Mouse (Mus musculus): ENCODE measurements at regions not wholly inside any gene's neighbourhood (a gene's known extent, or its start where the extent isn't known, plus 50 kb on each side); places are given as distances from the start of the nearest gene placed in this dataset.

DNA sequence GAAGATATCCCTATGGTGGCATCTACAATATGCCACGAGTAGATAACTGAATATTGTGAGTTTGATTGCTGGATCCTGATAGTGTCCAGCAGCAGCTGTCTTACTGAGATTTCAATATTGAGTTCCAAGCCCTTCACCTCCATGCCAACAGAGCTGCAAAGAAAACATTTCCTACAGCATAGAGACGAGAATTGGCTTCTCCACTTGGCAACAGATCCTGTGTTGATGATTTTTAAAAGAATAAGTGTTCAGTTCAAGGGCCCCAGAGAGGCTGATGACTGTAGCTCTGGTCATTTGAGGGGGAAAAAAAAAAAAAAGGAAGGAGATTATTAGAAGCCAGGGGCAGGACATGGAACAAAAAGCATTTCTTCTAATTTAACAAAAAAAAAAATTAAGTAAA, 284.7 kb downstream of the Efnb2 start:
- no peaks in the 10 kb centered on the region; the same call in 1 of the 2 replicates for H3K27me3 ChIP-seq (replicated peaks)
- no peak for ATAC-seq (replicated peaks)
- H3K9me3 ChIP-seq: no peaks in the 10 kb centered on the region
- WGBS: 59% methylated on average over 2 of the region's 2 CpGs
- H3K4me1 ChIP-seq: peaks cover 6% of the 10 kb centered on the region; the same call in 1 of the 2 replicates
- no peak overlapping the region for H3K9ac ChIP-seq
- H3K36me3 ChIP-seq (replicated peaks): no peaks in the 10 kb centered on the region
- no peak overlapping the region for H3K27ac ChIP-seq
- H3K4me2 ChIP-seq: no peak overlapping the region
- no peak overlapping the region for H3K4me3 ChIP-seq

DNA sequence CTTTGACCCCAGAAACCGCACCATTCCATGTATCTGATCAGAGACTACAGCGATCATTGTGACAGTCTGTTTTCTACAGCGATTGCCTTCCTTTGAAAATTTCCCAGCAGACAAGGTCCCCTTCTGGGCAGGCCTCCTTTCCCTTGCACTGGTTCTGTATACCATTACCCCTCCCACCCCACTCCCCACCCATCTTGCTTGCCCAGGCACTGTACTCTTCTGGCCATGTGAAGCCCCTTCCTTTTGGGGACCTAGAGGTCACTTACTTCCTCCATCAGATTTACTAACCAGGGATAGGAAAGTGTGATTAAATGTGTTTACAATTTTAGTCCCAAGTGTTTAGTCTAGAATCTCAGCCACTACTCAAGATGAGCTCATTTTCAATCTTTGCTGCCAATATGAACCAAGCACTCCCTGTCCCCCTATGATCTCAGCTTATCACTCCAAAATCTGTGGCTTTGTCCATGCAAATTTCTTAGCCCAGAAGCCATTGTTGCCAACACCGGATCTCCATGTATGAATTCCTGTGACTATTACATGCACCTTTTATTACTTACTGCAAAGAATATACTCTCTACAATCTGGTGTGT, 293.7 kb downstream of the Efnb2 start:
- Histone ChIP-seq H3K9me3 (no peaks in the 10 kb centered on the region), H3K27ac (no peak overlapping the region), H3K4me1 (no peaks in the 10 kb centered on the region), H3K4me3 (no peak overlapping the region), H3K9ac (no peak overlapping the region), H3K36me3 (replicated peaks) (no peaks in the 10 kb centered on the region), H3K4me2 (no peak overlapping the region), H3K27me3 (replicated peaks) (no peaks in the 10 kb centered on the region)
- ATAC-seq (replicated peaks): no peak
- WGBS: 84% methylated on average over 4 of the region's 4 CpGs

DNA sequence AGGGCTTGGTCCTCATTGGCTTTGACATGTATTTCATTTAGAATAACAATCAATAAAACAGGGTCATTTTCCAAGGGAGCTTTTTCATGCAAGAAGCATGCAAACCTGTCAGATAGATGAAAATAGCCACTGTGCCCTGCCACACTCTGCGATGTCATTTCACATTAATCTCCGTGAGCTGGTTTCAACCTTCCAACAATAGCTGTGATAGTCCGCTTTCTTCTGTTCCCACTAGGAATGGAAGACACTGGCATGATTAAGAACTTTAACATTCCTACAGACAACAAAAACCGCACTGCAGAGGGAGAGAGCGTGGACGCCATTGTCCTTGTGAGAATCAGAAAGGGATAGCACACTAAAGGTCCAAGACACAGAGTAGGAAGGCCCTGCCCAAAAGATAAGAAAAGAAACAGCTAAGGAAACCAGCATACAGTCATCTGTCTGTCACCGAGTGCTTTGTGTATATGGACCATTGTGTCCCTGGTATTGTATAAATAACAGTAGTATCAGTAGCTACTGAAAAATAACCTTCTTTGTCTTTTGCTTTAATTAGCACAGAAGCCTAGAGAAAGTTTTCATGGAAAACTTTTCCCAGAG, 299.0 kb downstream of the Efnb2 start:
- Histone ChIP-seq H3K27me3 (replicated peaks) (no peaks in the 10 kb centered on the region), H3K36me3 (replicated peaks) (no peaks in the 10 kb centered on the region), H3K4me2 (no peak overlapping the region), H3K9ac (no peak overlapping the region), H3K9me3 (no peaks in the 10 kb centered on the region), H3K4me1 (no peaks in the 10 kb centered on the region), H3K27ac (no peak overlapping the region), H3K4me3 (no peak overlapping the region)
- no peak for ATAC-seq (replicated peaks)
- 45% methylated on average over 7 of the region's 7 CpGs for WGBS

DNA sequence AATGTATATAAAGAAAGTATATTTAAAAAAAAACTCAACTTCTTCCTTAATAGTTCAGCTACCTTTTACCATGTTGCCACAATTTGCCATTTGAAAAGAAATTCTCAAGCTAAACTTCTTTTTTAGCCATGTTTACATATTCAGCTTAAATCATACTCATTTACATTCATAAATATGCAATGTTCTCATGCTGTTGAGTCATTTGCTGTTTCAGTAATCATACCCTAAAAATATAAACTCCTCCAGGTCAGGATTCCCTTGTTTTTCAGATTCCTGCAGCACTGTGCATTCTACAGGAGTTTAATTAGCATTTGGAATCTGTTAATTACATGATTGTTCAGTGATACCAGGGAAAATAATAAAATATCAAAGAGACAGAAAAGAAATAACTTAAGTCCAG, 300.5 kb downstream of the Efnb2 start:
- no peaks in the 10 kb centered on the region for H3K36me3 ChIP-seq (replicated peaks)
- H3K9me3 ChIP-seq: no peaks in the 10 kb centered on the region
- no peak overlapping the region for H3K4me2 ChIP-seq
- H3K4me1 ChIP-seq: no peaks in the 10 kb centered on the region
- H3K27ac ChIP-seq: no peak overlapping the region
- ATAC-seq (replicated peaks): no peak
- H3K9ac ChIP-seq: no peak overlapping the region
- no peaks in the 10 kb centered on the region for H3K27me3 ChIP-seq (replicated peaks)
- H3K4me3 ChIP-seq: no peak overlapping the region

DNA sequence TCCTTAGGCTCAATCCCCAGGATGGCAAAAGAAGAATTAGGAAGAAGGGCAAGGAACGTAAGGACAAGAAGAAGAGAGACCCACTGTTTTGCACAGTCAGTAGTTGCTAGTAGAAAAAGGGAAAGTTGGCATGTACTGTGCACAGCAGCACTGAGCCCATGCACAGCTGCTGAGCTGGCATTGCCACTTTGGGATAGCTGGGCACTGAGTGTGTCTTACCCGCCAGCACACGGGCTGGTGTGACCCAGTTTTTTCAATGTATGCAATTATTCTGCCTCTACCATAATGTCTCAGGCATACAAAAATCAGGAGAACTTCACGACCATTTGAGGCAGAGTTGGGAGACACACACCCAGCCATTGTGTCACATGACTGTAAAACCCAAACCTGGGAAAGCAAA, 306.1 kb downstream of the Efnb2 start:
- Histone ChIP-seq H3K27ac (no peak overlapping the region), H3K4me3 (no peak overlapping the region), H3K4me1 (no peaks in the 10 kb centered on the region), H3K9ac (no peak overlapping the region), H3K4me2 (no peak overlapping the region), H3K27me3 (replicated peaks) (no peaks in the 10 kb centered on the region), H3K9me3 (no peaks in the 10 kb centered on the region), H3K36me3 (replicated peaks) (no peaks in the 10 kb centered on the region)
- ATAC-seq (replicated peaks): no peak
- 83% methylated on average over 4 of the region's 4 CpGs for WGBS

DNA sequence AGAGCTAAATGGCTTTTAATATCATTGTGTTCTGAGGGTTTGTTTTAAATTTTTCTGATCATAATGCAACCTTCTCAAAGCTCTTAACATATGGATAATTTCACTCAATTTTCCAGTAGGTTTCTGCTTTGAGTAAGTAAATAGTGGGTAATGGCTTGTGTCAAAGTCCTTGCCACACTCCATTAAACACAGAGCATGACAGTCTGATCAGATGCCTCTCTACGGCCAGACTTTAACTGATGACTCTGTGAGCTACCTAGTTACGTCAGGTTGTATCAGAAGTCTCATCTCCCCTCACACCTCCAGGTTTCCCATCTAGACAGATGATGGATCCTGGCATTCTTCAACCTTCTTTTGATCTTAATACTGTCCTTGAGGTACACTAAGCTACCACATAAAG, 316.4 kb downstream of the Efnb2 start:
- Histone ChIP-seq H3K36me3 (replicated peaks) (no peaks in the 10 kb centered on the region), H3K4me2 (no peak overlapping the region)
- 69% methylated on average over 2 of the region's 2 CpGs for WGBS

DNA sequence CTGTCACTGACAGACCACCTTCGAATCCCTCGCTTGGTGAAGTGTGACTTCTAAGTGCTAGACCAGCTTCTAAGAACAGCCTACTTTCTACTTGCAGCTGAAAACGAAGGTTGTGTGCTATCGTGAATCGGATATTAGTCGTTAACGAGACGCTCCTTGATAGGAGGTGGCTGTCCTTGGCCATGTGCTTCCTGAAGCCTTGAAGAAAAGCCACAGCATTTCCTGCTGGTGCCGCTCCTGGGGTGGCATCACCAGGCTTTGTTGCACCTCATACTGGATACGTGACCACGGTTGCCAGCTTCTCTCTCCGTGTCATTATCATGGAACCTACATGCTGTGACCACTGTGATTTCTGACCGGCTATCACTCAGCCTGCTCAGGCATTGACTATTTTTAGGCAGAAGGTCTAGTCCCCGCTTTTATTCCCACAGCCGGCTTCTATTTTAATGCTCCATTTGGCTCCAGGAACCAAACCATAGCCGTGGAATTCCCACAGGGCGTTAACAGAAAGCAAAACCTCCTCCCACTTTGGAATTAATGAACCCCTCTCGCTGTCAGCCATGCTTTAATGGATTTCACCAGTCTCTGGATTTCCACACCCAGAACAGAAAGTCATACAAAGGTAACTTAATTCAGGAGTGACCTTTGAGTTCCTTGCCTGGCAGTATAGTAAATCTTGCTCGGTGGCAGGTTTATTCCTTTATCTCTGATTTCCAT, 325.6 kb downstream of the Efnb2 start:
- Histone ChIP-seq H3K9ac (no peak overlapping the region), H3K4me1 (peaks cover 7% of the 10 kb centered on the region), H3K27ac (no peak overlapping the region), H3K4me2 (no peak overlapping the region), H3K9me3 (no peaks in the 10 kb centered on the region), H3K36me3 (replicated peaks) (no peaks in the 10 kb centered on the region), H3K4me3 (no peak overlapping the region), H3K27me3 (replicated peaks) (no peaks in the 10 kb centered on the region)
- no peak for ATAC-seq (replicated peaks)
- WGBS: 58% methylated on average over 19 of the region's 19 CpGs

More for the DNA sequence above, 316.4 kb downstream of the Efnb2 start:
- H3K9ac ChIP-seq: no peak overlapping the region
- no peak for ATAC-seq (replicated peaks)
- no peaks in the 10 kb centered on the region for H3K4me1 ChIP-seq
- H3K9me3 ChIP-seq: no peaks in the 10 kb centered on the region
- H3K4me3 ChIP-seq: no peak overlapping the region
- no peak overlapping the region for H3K27ac ChIP-seq
- H3K27me3 ChIP-seq (replicated peaks): no peaks in the 10 kb centered on the region

DNA sequence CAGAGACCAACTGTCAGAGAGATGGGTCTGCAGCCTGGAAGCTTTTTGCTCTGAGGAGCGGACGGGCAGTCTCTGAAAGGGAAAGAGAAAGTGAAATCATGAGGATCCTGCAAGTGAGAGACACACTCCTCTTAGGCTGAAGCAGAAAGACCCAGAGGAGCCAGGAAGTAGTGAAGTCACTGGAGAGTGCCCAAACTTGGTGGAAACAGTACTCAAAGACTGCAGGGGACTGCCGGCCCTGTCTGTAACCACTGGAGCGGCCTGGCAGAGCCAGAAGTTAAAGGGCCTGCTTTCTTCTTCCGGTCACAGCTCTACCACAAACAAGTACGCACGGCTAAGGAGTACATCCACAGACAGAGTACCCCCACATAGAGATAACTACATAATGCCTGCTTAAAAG, 326.5 kb downstream of the Efnb2 start:
- H3K9ac ChIP-seq: no peak overlapping the region
- no peak for ATAC-seq (replicated peaks)
- H3K27me3 ChIP-seq (replicated peaks): no peaks in the 10 kb centered on the region
- H3K4me3 ChIP-seq: no peak overlapping the region
- H3K4me1 ChIP-seq: peaks cover 7% of the 10 kb centered on the region
- no peak overlapping the region for H3K4me2 ChIP-seq
- H3K9me3 ChIP-seq: no peaks in the 10 kb centered on the region
- H3K27ac ChIP-seq: no peak overlapping the region
- H3K36me3 ChIP-seq (replicated peaks): no peaks in the 10 kb centered on the region
- 68% methylated on average over 7 of the region's 7 CpGs for WGBS

DNA sequence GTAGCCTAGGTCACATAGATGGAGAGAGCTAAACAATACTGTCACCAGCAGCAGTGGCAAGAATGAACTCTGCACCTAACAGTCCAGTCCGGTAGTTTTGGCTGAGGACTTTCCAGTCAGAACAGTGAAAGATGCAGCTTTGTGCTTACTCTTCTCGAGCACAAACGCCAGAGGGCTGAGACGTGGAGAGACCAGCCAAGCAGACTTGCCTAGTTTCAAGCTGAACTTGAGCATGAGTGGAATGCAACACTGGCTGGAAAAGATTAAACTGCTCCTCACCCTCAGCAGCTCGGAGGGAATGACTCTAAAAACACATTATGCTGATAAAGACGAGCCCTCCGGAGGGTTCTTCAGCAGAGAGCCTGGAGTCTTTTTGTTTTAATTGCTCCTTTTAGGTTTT, 329.8 kb downstream of the Efnb2 start:
- Histone ChIP-seq H3K36me3 (replicated peaks) (no peaks in the 10 kb centered on the region), H3K9ac (no peak overlapping the region), H3K27ac (no peak overlapping the region), H3K4me2 (no peak overlapping the region), H3K4me3 (no peak overlapping the region), H3K27me3 (replicated peaks) (no peaks in the 10 kb centered on the region), H3K4me1 (peaks cover 7% of the 10 kb centered on the region), H3K9me3 (no peaks in the 10 kb centered on the region)
- ATAC-seq (replicated peaks): no peak
- WGBS: 62% methylated on average over 7 of the region's 7 CpGs

DNA sequence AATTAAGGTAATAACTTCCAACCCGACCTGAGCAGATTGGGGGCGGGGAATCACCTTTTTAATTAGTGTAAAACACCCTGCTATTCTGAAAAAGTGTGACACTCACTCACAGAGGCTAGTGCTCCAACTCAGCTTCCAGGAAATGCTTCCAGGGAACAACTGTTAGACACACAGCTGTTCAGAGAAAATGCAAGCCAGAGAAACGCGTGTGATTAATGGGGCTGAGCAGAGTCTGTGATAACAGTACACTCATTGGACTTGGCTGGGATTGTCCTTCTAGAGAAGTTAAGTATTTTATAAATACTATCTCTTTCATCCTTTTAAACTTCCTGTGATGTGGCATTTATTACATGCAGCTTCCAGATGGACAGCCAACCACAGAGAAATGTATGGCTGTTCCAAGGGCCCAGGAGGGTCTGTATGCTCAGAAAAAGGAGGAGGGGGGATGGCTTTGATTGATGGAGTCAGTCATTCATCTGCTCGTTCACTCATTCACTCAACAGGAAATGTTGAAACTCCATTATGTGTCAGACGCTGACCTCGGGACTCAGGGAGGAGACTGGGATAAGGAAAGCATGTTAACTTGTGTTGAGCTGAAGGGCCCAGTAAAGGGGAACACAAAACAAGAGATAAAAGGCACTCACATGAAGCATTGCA, 332.9 kb downstream of the Efnb2 start:
- no peak overlapping the region for H3K9ac ChIP-seq
- ATAC-seq (replicated peaks): no peak

DNA sequence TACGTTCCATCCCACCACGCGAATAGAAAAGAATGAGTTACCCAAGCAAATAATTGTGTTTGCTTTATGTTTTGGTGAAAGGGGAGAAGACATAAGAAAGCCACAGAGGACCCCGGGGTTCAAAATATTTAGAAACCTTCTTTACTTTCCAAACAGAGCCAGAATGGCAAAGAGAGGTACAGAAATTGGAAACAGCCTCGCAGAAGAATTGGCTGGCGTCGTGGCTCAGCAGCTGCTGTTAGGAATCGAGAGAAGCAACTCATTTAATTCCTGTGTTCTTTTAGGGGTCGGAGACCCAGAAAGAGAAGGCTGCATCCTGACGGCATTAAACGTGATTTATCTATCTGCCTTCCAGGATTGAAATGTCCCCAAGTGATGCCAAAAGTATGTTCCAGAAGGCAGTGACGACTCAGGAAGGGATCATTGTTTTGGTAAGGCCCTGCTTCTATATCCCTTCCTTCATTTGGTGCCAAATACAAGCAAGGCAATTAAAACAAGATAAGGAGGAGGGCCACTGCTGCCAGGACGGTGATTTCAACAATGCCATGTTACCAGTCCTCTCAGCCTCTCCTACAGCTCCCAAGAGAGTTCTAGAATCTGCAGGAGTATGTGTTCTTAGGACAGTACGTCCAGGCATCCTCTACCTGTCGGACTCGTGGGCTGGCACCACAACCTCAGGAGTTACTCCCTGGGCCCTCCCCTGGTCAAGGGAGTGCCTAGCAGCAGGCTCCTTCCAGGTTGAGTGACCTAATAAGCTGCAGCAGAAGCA, 334.8 kb downstream of the Efnb2 start:
- no peak for ATAC-seq (replicated peaks)
- H3K4me3 ChIP-seq: no peak overlapping the region
- WGBS: 68% methylated on average over 16 of the region's 16 CpGs

More for the DNA sequence above, 332.9 kb downstream of the Efnb2 start:
- Histone ChIP-seq H3K4me3 (no peak overlapping the region), H3K4me1 (no peaks in the 10 kb centered on the region), H3K36me3 (replicated peaks) (no peaks in the 10 kb centered on the region), H3K9me3 (no peaks in the 10 kb centered on the region), H3K27me3 (replicated peaks) (no peaks in the 10 kb centered on the region), H3K27ac (no peak overlapping the region), H3K4me2 (no peak overlapping the region)
- 50% methylated on average over 7 of the region's 7 CpGs for WGBS

DNA sequence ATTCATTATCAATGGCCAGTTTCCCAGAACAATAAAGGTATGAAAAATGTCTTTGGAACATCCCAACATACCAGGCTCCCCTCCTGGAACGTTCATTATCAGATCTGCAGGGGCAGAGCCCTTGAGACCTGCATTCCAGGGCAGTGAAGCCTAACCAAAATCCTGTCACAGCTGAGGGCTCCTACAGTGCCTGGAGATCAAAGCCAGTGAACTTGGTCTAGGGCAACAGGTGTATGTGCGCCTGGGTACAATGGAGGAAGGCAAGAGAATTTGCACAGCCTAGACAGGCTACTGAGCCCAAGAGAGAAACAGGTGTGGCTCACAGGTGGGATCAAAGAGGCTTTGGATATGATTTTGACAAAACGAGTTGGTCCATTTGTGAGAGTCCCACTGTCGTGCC, 335.6 kb downstream of the Efnb2 start:
- ATAC-seq (replicated peaks): no peak
- H3K27me3 ChIP-seq (replicated peaks): no peaks in the 10 kb centered on the region

More for the DNA sequence above, 334.8 kb downstream of the Efnb2 start:
- H3K9ac ChIP-seq: no peak overlapping the region
- H3K27ac ChIP-seq: no peak overlapping the region
- H3K9me3 ChIP-seq: no peaks in the 10 kb centered on the region
- H3K4me1 ChIP-seq: no peaks in the 10 kb centered on the region
- no peaks in the 10 kb centered on the region for H3K36me3 ChIP-seq (replicated peaks)
- H3K4me2 ChIP-seq: no peak overlapping the region
- no peaks in the 10 kb centered on the region for H3K27me3 ChIP-seq (replicated peaks)

More for the DNA sequence above, 335.6 kb downstream of the Efnb2 start:
- Histone ChIP-seq H3K9me3 (no peaks in the 10 kb centered on the region), H3K4me2 (no peak overlapping the region), H3K4me1 (no peaks in the 10 kb centered on the region), H3K4me3 (no peak overlapping the region), H3K9ac (no peak overlapping the region), H3K27ac (no peak overlapping the region), H3K36me3 (replicated peaks) (no peaks in the 10 kb centered on the region)
- 56% methylated on average over 4 of the region's 4 CpGs for WGBS
